Mouse (Mus musculus) midbrain, embryonic 10.5 days (tissue): ENCODE results near the gene Elavl1. TPM values are rescaled to one million over a fixed set of nuclear protein-coding genes. Genes with fewer than 3 reads are reported as not detected.

ENCODE experiments used
- DNase-seq: peaks from one replicate; pipeline ENCODE4 v3.0.0-alpha.2; 2017; ENCODE audit warnings: low spot score
- H3K27ac ChIP-seq: fragments of 300-500 bp; sonication (generic); replicated peaks from 2 replicates; pipeline ENCODE4 v1.5.1; 2016; ENCODE audit warnings: mild to moderate bottlenecking
- H3K27me3 ChIP-seq: fragments of 300-500 bp; sonication (generic); 2 replicates; pipeline ENCODE4 v1.6.1; 2016; ENCODE audit warnings: low read depth, mild to moderate bottlenecking; ENCODE audit not compliant: poor library complexity, severe bottlenecking
- H3K36me3 ChIP-seq: fragments of 300-500 bp; sonication (generic); 2 replicates; pipeline ENCODE4 v1.6.1; 2016; ENCODE audit warnings: mild to moderate bottlenecking, moderate library complexity
- H3K4me1 ChIP-seq: fragments of 300-500 bp; sonication (generic); 2 replicates; pipeline ENCODE4 v1.6.1; 2016
- H3K4me3 ChIP-seq: fragments of 300-500 bp; sonication (generic); 2 replicates; pipeline ENCODE4 v1.5.1; 2016; ENCODE audit warnings: mild to moderate bottlenecking, moderate library complexity
- H3K9me3 ChIP-seq: fragments of 300-500 bp; sonication (generic); replicated peaks from 2 replicates; pipeline ENCODE4 v1.6.1; 2016; ENCODE audit warnings: mild to moderate bottlenecking
- WGBS: fragments of 180-500 bp; shearing (Covaris S2); methylation state at CpG from one replicate; pipeline ENCODE4 v1.1.7; 2016; 5-methylcytosine and 5-hydroxymethylcytosine counted together
- polyA plus RNA-seq: library from polyadenylated mRNA; unstranded; fragments of >200 nt; fragmentation: Nextera tagmentation; extraction: Ambion mirVana; gene quantifications from 2 replicates; pipeline ENCODE4 v1.2.1, GENCODE M21; 2016

The Elavl1 gene
- polyA plus RNA-seq, 1 experiment from 2014 or later: 364 TPM

DNA sequence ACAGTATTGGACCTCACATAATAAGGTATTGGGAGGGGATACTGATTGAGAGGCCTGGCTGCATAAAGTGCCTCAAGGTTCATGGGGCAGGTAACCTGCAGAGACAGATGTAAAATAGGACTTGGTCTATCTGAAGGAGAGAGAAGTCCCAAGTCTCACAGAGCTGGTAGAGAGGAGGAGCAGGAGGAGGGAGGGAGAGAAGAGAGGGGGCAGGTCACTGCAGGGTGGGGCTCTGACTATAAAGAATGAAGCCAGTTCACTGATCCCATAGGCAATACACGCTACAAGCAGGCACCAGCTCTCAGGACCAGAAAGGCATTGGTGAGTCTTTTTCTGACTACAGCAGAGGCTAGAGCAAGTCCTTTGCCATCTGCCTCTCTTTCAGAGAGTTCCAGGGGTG is 24.1 kb upstream of the Elavl1 start:
- WGBS: 79% methylated on average over 1 of the region's 1 CpGs
- Histone ChIP-seq H3K4me3 (no peak overlapping the region), H3K27me3 (no peaks in the 10 kb centered on the region), H3K36me3 (no peaks in the 10 kb centered on the region), H3K9me3 (no peaks in the 10 kb centered on the region), H3K4me1 (peaks cover 3% of the 10 kb centered on the region; the same call in 1 of the 2 replicates), H3K27ac (no peak overlapping the region)
- DNase-seq: no peak

- no peak for DNase-seq
- H3K4me1 ChIP-seq: peaks cover 3% of the 10 kb centered on the region; the same call in 1 of the 2 replicates
- WGBS: 42% methylated on average over 12 of the region's 12 CpGs
- no peak overlapping the region for H3K27ac ChIP-seq
- H3K4me3 ChIP-seq: no peak overlapping the region
- no peaks in the 10 kb centered on the region for H3K36me3 ChIP-seq
- no peaks in the 10 kb centered on the region for H3K9me3 ChIP-seq
- no peaks in the 10 kb centered on the region for H3K27me3 ChIP-seq
Observed at GRCm38 (mm10) chr8:4348275-4348674, 23.1 kb upstream of the Elavl1 start.

GRCm38 (mm10) chr8:4347661-4348060 is 22.4 kb upstream of the Elavl1 start:
- no peak overlapping the region for H3K4me3 ChIP-seq

GRCm38 (mm10) chr8:4340207-4340606 is 15.0 kb upstream of the Elavl1 start:
- WGBS: 93% methylated on average over 3 of the region's 3 CpGs
- H3K27me3 ChIP-seq: no peaks in the 10 kb centered on the region

More at GRCm38 (mm10) chr8:4347661-4348060, 22.4 kb upstream of the Elavl1 start:
- 68% methylated on average over 7 of the region's 7 CpGs for WGBS
- H3K27ac ChIP-seq: no peak overlapping the region
- H3K4me1 ChIP-seq: peaks cover 3% of the 10 kb centered on the region; the same call in 1 of the 2 replicates
- H3K9me3 ChIP-seq: no peaks in the 10 kb centered on the region
- no peaks in the 10 kb centered on the region for H3K27me3 ChIP-seq
- DNase-seq: no peak
- no peaks in the 10 kb centered on the region for H3K36me3 ChIP-seq

DNA sequence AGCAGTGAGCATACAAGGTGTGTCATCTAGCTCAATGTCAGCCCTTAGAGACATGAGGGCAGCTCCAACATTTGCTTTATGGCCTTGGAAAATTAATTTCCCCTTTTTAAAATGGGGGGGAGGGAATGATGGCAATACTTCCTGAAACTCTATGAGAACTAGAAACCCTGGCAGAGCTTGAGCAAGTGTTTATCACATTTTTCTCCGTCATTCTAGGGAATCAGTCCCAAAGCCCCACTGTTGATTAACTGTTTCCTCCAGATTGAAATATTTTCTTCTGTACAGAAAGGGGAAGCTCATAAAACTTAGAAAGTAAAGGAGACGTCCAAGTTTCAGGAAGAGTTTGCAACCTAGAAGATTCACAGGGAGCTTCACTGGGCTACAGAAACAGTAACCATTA is 10.5 kb upstream of the Elavl1 start:
- H3K27ac ChIP-seq: no peak overlapping the region
- no peaks in the 10 kb centered on the region for H3K27me3 ChIP-seq
- WGBS: 94% methylated on average over 2 of the region's 2 CpGs
- peaks cover 89% of the 10 kb centered on the region for H3K36me3 ChIP-seq
- H3K4me3 ChIP-seq: no peak overlapping the region
- H3K4me1 ChIP-seq: no peaks in the 10 kb centered on the region
- H3K9me3 ChIP-seq: no peaks in the 10 kb centered on the region
- no peak for DNase-seq

More at GRCm38 (mm10) chr8:4340207-4340606, 15.0 kb upstream of the Elavl1 start:
- H3K27ac ChIP-seq: no peak overlapping the region
- no peak for DNase-seq
- H3K4me1 ChIP-seq: no peaks in the 10 kb centered on the region
- H3K4me3 ChIP-seq: no peak overlapping the region
- no peaks in the 10 kb centered on the region for H3K9me3 ChIP-seq
- peaks cover 46% of the 10 kb centered on the region for H3K36me3 ChIP-seq

DNA sequence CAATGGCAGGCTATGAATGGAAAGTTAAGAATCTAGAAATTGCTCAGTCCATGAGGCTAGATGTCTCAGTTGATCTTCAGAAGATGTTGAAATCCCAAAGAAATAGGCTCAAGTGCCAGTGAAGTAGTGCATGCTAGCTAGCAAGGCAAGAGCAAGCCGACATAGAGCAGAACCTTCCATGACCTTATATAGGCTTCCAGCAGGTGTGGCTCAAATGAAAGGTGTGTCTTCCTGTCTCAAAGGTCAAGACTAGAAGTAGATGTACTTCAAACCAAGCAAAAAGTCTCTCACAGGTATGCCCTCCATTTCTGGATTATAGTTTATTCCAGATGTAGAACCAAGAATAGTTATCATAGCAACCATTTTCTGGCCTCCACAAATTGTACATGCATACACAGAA is 8.8 kb upstream of the Elavl1 start:
- Histone ChIP-seq H3K27me3 (no peaks in the 10 kb centered on the region), H3K4me3 (no peak overlapping the region), H3K4me1 (no peaks in the 10 kb centered on the region), H3K36me3 (peaks cover 98% of the 10 kb centered on the region), H3K27ac (no peak overlapping the region), H3K9me3 (no peaks in the 10 kb centered on the region)
- DNase-seq: no peak
- WGBS: 92% methylated on average over 1 of the region's 1 CpGs

DNA sequence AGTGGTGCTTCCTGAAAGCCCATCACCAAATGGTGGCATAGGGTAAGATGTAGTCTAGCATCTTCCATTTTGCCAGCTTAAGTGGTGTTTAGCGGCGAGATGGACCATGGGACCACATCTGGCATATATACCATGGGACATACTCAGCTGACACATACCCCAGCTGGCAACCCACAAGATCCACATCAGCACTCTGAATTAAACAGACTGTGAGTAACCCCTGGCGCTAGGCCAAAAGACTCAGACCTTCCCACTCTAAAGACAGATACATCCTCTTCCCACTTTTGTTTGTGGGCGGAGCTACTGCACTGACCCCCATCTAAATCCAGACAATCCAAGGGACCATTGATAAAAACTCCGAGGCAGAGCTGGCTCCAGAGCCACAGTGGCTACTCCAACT is 3.8 kb upstream of the Elavl1 start:
- peaks cover 76% of the 10 kb centered on the region for H3K36me3 ChIP-seq
- no peak overlapping the region for H3K27ac ChIP-seq
- no peak for DNase-seq
- 96% methylated on average over 5 of the region's 5 CpGs for WGBS
- no peaks in the 10 kb centered on the region for H3K27me3 ChIP-seq
- no peaks in the 10 kb centered on the region for H3K9me3 ChIP-seq
- no peak overlapping the region for H3K4me3 ChIP-seq
- peaks cover 10% of the 10 kb centered on the region for H3K4me1 ChIP-seq

DNA sequence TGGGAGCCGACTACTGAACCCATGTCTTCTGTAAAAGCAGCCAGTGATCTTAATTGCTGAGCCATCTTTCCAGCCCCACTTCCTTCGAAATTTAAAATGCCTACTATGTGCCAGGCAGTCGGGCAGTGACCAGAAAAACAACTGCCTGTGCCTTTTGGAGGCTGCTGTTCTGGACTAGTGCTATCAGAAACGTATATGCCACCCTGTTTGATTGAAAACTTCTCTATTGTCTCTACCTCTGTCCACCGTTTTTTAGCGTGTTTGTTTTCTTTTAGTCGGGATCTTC is 481 bp upstream of the Elavl1 start:
- Histone ChIP-seq H3K36me3 (peaks cover 71% of the 10 kb centered on the region), H3K27ac (peak overlapping the region; percentile 99), H3K27me3 (no peaks in the 10 kb centered on the region), H3K4me3 (peak overlapping the region; percentile 82), H3K4me1 (peaks cover 29% of the 10 kb centered on the region), H3K9me3 (no peaks in the 10 kb centered on the region)
- 50% methylated on average over 7 of the region's 7 CpGs for WGBS
- no peak for DNase-seq

- no peaks in the 10 kb centered on the region for H3K9me3 ChIP-seq
- H3K27me3 ChIP-seq: no peaks in the 10 kb centered on the region
- H3K27ac ChIP-seq: peak overlapping the region; percentile 99
- 0% methylated on average over 42 of the region's 42 CpGs for WGBS
- peaks cover 29% of the 10 kb centered on the region for H3K4me1 ChIP-seq
- no peak for DNase-seq
- H3K4me3 ChIP-seq: peak overlapping the region; percentile 82
- peaks cover 71% of the 10 kb centered on the region for H3K36me3 ChIP-seq
Observed at GRCm38 (mm10) chr8:4324525-4324924, 688 bp downstream of the Elavl1 start.

DNA sequence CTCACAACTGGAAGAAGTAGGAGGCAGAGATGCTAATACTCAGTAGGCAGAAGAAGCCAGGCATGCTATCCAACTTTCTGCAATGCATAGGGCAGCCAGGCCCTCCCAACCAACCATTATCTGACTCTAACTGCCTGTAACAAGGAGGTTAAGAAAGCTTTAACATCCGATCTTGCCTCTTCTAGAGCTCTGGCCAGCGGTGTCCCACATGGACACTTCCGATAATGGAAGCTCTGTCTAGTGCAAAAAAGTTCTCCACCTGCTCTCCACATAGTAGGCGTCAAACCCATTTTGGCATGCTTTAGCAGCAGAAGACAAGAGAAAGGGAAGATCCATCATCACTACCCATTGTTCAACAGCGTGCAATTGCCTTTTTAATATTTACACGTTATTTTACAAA is 1.3 kb downstream of the Elavl1 start:
- Histone ChIP-seq H3K36me3 (peaks cover 71% of the 10 kb centered on the region), H3K4me1 (peaks cover 29% of the 10 kb centered on the region), H3K9me3 (no peaks in the 10 kb centered on the region), H3K27me3 (no peaks in the 10 kb centered on the region), H3K27ac (peak overlapping the region; percentile 99), H3K4me3 (peak overlapping the region; percentile 82)
- 14% methylated on average over 6 of the region's 6 CpGs for WGBS
- DNase-seq: peak; percentile 17

DNA sequence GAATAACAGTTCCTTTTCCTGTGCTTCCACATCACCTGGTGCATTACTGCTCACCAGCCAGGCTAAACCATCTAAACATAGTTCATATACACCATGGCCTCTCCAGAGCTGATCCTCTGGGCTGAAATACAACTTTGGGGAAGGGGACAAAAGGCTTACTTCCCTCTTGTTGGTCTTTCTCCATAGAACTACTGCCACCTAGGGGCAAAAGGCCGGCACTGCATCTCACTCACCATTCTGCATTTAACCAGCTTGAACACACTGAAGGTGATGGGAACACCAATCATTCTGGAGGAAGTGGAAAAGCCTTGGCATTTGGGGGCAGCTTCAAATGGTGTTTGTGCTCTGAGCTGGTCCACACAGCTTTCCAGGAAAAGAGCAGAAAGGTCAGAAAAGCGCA is 2.7 kb downstream of the Elavl1 start:
- WGBS: 30% methylated on average over 2 of the region's 2 CpGs
- Histone ChIP-seq H3K27ac (no peak overlapping the region), H3K36me3 (peaks cover 66% of the 10 kb centered on the region), H3K4me3 (peak overlapping the region; percentile 82), H3K4me1 (peaks cover 29% of the 10 kb centered on the region), H3K27me3 (no peaks in the 10 kb centered on the region), H3K9me3 (no peaks in the 10 kb centered on the region)
- peak; percentile 86 for DNase-seq

DNA sequence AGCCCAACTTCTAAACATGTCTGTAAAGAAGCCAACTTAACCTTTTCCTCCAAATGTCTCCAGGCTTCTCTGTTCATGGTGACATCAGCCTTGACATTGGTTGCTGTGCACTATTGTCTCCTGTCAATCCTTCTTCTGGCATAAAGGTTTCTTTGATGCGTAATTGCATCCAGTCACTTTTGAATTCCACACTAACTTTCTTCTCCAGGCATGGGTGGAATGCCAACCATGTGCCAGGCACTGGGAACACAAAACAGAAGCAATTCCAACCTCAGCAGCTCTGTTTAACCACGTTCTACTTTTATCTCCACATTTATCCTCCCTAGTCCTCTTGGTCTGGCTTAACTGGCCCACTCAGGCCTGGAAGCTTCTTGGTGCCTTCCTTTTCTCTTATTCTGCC is 4.2 kb downstream of the Elavl1 start:
- Histone ChIP-seq H3K4me1 (peaks cover 24% of the 10 kb centered on the region), H3K36me3 (peaks cover 55% of the 10 kb centered on the region), H3K9me3 (no peaks in the 10 kb centered on the region), H3K4me3 (no peak overlapping the region), H3K27ac (no peak overlapping the region), H3K27me3 (no peaks in the 10 kb centered on the region)
- no peak for DNase-seq
- WGBS: 95% methylated on average over 2 of the region's 2 CpGs

DNA sequence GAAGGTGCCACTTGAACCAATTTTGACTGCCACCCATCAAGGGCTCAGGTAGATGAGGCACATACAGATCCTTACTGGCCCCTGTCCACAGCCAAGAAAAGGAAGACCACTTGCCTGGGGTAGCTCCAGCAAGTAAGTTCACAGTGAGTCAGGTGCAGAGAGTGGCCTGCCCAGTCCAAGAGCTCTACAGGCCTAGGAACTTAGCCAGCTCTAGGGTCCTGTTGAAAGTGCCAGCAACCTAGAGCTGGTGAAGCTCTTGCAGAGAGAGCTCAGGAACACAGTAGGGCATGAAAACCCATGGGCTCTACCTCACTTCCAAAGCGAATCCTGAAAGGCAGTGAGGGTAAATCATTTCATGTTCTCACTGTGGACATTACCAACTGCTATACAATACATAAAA is 4.8 kb downstream of the Elavl1 start:
- Histone ChIP-seq H3K4me1 (peaks cover 19% of the 10 kb centered on the region), H3K4me3 (no peak overlapping the region), H3K9me3 (no peaks in the 10 kb centered on the region), H3K27ac (no peak overlapping the region), H3K27me3 (no peaks in the 10 kb centered on the region), H3K36me3 (peaks cover 57% of the 10 kb centered on the region)
- no peak for DNase-seq
- 94% methylated on average over 1 of the region's 1 CpGs for WGBS

DNA sequence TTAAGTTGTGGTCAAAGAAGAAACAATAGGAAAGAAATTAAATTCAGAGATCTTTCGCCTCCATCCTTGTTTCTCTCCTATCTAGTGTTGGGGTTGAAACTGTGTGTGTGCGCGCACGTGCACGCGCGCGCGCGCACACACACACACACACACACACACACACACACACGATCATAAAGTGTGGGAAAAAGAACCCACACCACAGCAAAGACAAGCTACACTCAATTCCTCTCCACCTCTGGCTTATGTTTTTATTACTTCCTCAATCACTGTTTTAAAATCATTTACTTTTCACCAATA is 5.7 kb downstream of the Elavl1 start:
- DNase-seq: no peak
- Histone ChIP-seq H3K27ac (no peak overlapping the region), H3K27me3 (no peaks in the 10 kb centered on the region), H3K9me3 (no peaks in the 10 kb centered on the region), H3K4me3 (no peak overlapping the region), H3K36me3 (peaks cover 57% of the 10 kb centered on the region), H3K4me1 (peaks cover 19% of the 10 kb centered on the region)
- 98% methylated on average over 11 of the region's 11 CpGs for WGBS
